Comparison of ENCODE assay signal across 19 mouse cellular contexts in the genomic region with DNA sequence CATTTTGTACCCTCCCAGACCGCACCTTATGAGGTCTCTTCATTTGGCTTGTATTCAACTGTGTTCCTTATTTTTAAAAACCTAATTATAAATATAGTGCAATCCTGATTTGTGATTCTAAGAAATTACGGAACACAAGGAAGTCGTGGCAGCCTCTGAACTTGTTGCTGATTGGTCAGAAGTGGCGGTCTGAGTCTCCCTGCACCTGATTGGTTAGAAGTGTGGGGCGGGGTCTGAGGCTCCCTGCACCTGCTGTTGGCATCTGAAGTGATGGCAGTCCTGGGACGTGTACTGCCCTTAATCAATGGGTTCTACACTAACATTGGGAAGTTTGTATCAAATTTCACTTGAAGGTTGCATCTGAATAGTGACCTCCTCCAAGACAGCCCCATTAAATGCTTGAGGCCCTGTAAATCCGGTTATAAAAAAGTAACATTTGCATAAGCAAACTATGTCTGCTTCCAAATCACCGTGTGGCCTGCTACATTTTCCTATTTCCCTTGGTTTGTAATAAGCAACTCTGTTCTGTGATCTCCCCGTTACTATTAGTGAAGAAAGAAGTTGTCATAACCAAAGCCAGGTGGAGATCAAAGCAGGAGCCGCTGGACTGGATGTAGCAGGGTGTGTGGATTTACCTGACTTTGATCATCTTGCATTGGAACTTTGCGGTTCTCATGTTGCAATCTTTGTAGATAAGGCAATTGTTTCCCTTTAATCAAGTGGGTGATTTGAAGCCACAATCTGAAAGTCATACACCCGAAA. TPM values are rescaled to one million over a fixed set of nuclear protein-coding genes. Genes with fewer than 3 reads are reported as not detected.
DNase-seq lines count a peak whose midpoint lies in the region; ATAC-seq and TF ChIP-seq lines count a peak whose summit lies in the region.
"Had no signal": no experiment of that assay in that cellular context is flagged by ENCODE, and none has a peak within 500 bp of the region (broad histone marks: within the 10 kb centered on the region; RNA-seq: fewer than 3 reads in every experiment).

No protein-coding gene starts in this region.

- no peak overlapping the region for H3K9ac ChIP-seq in liver, embryonic 12.5 days
- H3K9ac ChIP-seq in liver, postnatal 0 days (replicated peaks) = no peak overlapping the region
- H3K9ac ChIP-seq in stomach, embryonic 16.5 days (ENCODE audit: low read length) = no peak overlapping the region
- H3K9ac ChIP-seq: forebrain, embryonic 15.5 days; limb, embryonic 15.5 days; lung, embryonic 15.5 days; neural tube, embryonic 15.5 days had no signal

- ATAC-seq in liver, embryonic 12.5 days = no peak
- ATAC-seq in liver, postnatal 0 days = no peak
- ATAC-seq in stomach, embryonic 16.5 days (ENCODE audit: insufficient read depth, low FRiP score) = peak; percentile 50; the same call in 1 of the 2 replicates
- ATAC-seq: hindbrain, postnatal 0 days had no signal

- H3K4me2 ChIP-seq in liver, embryonic 12.5 days = 0 out of 2 replicates have a peak overlapping the region, but pooled peaks have one; percentile 4
- H3K4me2 ChIP-seq in liver, postnatal 0 days (ENCODE audit: low read depth, low read length) = no peak overlapping the region
- no peak overlapping the region for H3K4me2 ChIP-seq in stomach, embryonic 16.5 days (ENCODE audit: low read depth, low read length)
- H3K4me2 ChIP-seq: forebrain, embryonic 15.5 days; heart, embryonic 11.5 days; limb, embryonic 15.5 days; lung, embryonic 15.5 days; neural tube, embryonic 15.5 days had no signal

- no peaks in the 10 kb centered on the region for H3K9me3 ChIP-seq in liver, embryonic 12.5 days (replicated peaks)
- no peaks in the 10 kb centered on the region for H3K9me3 ChIP-seq in liver, postnatal 0 days (ENCODE audit: low read length)
- H3K9me3 ChIP-seq in stomach, embryonic 16.5 days (replicated peaks; ENCODE audit: control insufficient read depth, low read length) = no peaks in the 10 kb centered on the region
- H3K9me3 ChIP-seq: forebrain, embryonic 15.5 days; limb, embryonic 15.5 days; lung, embryonic 15.5 days; neural tube, embryonic 15.5 days had no signal

- 54% methylated on average over 12 of the region's 12 CpGs for WGBS in liver, embryonic 12.5 days (ENCODE audit: insufficient replicate concordance)
- 59% methylated on average over 12 of the region's 12 CpGs for WGBS in liver, postnatal 0 days (ENCODE audit: insufficient replicate concordance)
- WGBS in stomach, embryonic 16.5 days = 52% methylated on average over 12 of the region's 12 CpGs

- H3K36me3 ChIP-seq in liver, embryonic 12.5 days = no peaks in the 10 kb centered on the region
- H3K36me3 ChIP-seq in liver, postnatal 0 days (replicated peaks; ENCODE audit: insufficient read depth, low read length) = no peaks in the 10 kb centered on the region
- H3K36me3 ChIP-seq in stomach, embryonic 16.5 days (ENCODE audit: control insufficient read depth, insufficient read depth, low read length) = no peaks in the 10 kb centered on the region
- H3K36me3 ChIP-seq: forebrain, embryonic 15.5 days; limb, embryonic 15.5 days; lung, embryonic 15.5 days; neural tube, embryonic 15.5 days had no signal

- no peak for DNase-seq in liver, postnatal 0 days
- DNase-seq in R1 (ENCODE audit: low read depth, low spot score) = peak; percentile 86
- peak; percentile 52 for DNase-seq in forelimb bud, embryonic 11.5 days (ENCODE audit: low read depth, low spot score)
- DNase-seq in gastrocnemius, adult 8-10 months (ENCODE audit: low spot score in 2 of 2) = no peak
- DNase-seq in adrenal gland, adult 18-20 months (ENCODE audit: low spot score in 2 of 2) = no peak
- DNase-seq: adrenal gland, adult 8-10 months; cerebellum, adult 18-20 months; gastrocnemius, postnatal 36 days; heart, postnatal 36 days; layer of hippocampus, adult 9-11 months had no signal

- TF ChIP-seq CTCF in liver, postnatal 0 days (IDR thresholded peaks at IDR 0.05; ENCODE audit: low read depth) = no peak

- H3K27ac ChIP-seq in liver, embryonic 12.5 days = no peak overlapping the region
- H3K27ac ChIP-seq in liver, postnatal 0 days (ENCODE audit: low read depth) = no peak overlapping the region
- no peak overlapping the region for H3K27ac ChIP-seq in stomach, embryonic 16.5 days (ENCODE audit: low read length)
- H3K27ac ChIP-seq: forebrain, embryonic 15.5 days; hindbrain, postnatal 0 days; kidney, postnatal 0 days; limb, embryonic 15.5 days; lung, embryonic 15.5 days had no signal

- TF ChIP-seq EP300 in liver, postnatal 0 days (IDR thresholded peaks at IDR 0.05; ENCODE audit: low read depth) = no peak

- 0 out of 2 replicates have a peak, but pooled peaks cover 3% of the 10 kb centered on the region for H3K27me3 ChIP-seq in liver, embryonic 12.5 days (replicated peaks)
- 0 out of 2 replicates have a peak, but pooled peaks cover 3% of the 10 kb centered on the region for H3K27me3 ChIP-seq in liver, postnatal 0 days (ENCODE audit: insufficient read depth, low read length)
- no peaks in the 10 kb centered on the region for H3K27me3 ChIP-seq in stomach, embryonic 16.5 days (ENCODE audit: control insufficient read depth, insufficient read depth, low read length)
- H3K27me3 ChIP-seq: forebrain, embryonic 15.5 days; limb, embryonic 15.5 days; neural tube, embryonic 15.5 days had no signal

- 0 out of 2 replicates have a peak, but pooled peaks cover 5% of the 10 kb centered on the region for H3K4me1 ChIP-seq in liver, embryonic 12.5 days
- no peaks in the 10 kb centered on the region for H3K4me1 ChIP-seq in liver, postnatal 0 days (ENCODE audit: insufficient read depth)
- no peaks in the 10 kb centered on the region for H3K4me1 ChIP-seq in stomach, embryonic 16.5 days (ENCODE audit: control insufficient read depth, insufficient read depth, low read length)
- H3K4me1 ChIP-seq: forebrain, embryonic 15.5 days; limb, embryonic 15.5 days; lung, embryonic 15.5 days had no signal

- H3K4me3 ChIP-seq in liver, embryonic 12.5 days = no peak overlapping the region
- H3K4me3 ChIP-seq in liver, postnatal 0 days (ENCODE audit: low read depth, low read length) = no peak overlapping the region
- no peak overlapping the region for H3K4me3 ChIP-seq in stomach, embryonic 16.5 days (replicated peaks; ENCODE audit: low read length)
- H3K4me3 ChIP-seq: forebrain, embryonic 15.5 days; limb, embryonic 15.5 days; lung, embryonic 15.5 days; neural tube, embryonic 15.5 days had no signal

RNA-seq across cellular contexts. Expression of a gene that starts 5.7 kb away (rescaled TPM):
- polyA plus RNA-seq in liver, embryonic 12.5 days (2016; fragmentation: Nextera tagmentation; extraction: Ambion mirVana) = 2.1 and 2.4 TPM in 2 replicates
- 1.5 and 1.9 TPM in 2 replicates for polyA plus RNA-seq in liver, postnatal 0 days (2015; fragmentation: Nextera tagmentation; extraction: Ambion mirVana)
- 14.1 and 14.6 TPM in 2 replicates for polyA plus RNA-seq in stomach, embryonic 16.5 days (2015; fragmentation: Nextera tagmentation; extraction: Ambion mirVana)
- 10 to 100 TPM; 24.2 to 29.4 (median 27.6) TPM for total RNA-seq in gastrocnemius, adult 8-10 months (2022)
- 10 to 100 TPM; 13.6 to 20.2 TPM for total RNA-seq in adrenal gland, adult 18-20 months (2021)

Comparison
In these comparisons a context has a peak if more than half of its experiments do, and no peak if none do; other contexts are left out.
1. DNase-seq: peak in R1 (single experiment) and forelimb bud, embryonic 11.5 days (single experiment); none in liver, postnatal 0 days (single experiment), gastrocnemius, adult 8-10 months (0 of 2) and adrenal gland, adult 18-20 months (0 of 2).